Mouse (Mus musculus) Muller cell, postnatal 12 days (primary cell): ENCODE data around the gene Tspyl3.

ENCODE experiments used
- DNase-seq: peaks from one replicate; pipeline ENCODE4 v3.0.0-alpha.2; 2015; ENCODE audit errors: inconsistent ontology term

Tspyl3 gene

DNA sequence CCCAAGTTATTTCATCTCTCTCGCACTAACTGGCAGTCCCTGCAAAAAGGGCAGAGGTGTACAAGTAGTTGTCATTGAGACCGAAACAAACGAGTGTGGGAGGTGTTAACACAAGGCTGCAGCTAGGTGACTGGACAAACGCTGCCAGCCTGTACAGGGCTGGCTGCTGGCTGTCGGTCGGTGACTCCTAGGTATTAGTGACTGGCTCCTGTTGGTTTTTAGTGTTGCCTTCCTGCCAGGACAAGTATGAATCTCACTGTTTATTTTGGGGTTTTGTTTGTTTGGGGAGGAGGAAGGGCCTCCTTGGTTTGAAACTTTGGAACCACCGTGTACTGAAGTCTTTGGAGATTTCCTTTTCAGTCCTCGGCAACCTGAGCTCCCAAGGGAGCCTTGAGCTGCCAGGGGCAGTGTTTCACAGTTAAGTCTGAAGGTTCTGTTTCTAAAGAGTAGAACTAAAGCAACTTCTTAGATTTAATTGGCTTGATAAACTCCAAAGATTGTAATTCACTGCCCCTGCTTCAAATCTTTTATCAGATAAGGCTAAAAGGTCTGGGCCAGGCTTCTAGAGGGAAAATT is 49.2 kb downstream of the Tspyl3 start:
- DNase-seq, result no peak
